Mouse (Mus musculus) stomach, postnatal 0 days (tissue): ENCODE results near the gene Krcc1.

Experiments
- CTCF ChIP-seq: IDR thresholded peaks from 2 replicates; pipeline ENCODE4 v1.5.1; 2016; ENCODE audit warnings: antibody characterized with exemption, low read depth, mild to moderate bottlenecking, moderate library complexity
- EP300 ChIP-seq: optimal IDR thresholded peaks from 2 replicates; pipeline ENCODE3; 2016; ENCODE audit warnings: antibody characterized with exemption

DNA sequence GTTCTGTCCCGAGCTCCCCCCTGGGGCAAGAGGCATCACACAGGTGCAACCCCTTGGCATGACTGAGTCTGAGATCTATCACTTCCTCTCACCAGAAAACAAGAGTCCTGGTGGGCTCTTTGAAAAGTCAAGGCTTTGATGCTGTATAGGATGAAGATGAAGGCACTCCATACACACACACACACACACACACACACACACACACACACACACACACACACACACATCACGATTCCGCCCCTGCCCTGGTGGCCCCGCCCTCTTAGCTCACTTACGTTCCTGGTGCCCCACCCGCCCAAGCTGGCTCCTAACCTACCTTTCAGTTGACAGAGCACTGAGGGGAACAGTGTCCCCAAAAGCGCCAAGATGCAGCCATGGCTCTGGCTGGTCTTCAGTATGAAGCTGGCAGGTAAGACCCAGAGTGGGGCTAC lies 51.0 kb downstream of the Krcc1 start, which contains the start of gene Cd8b1:
- TF ChIP-seq CTCF (no peak), EP300 (no peak)
